Mouse (Mus musculus): Measurements from ENCODE around the gene Fbrsl1. TPM values are rescaled to one million over a fixed set of nuclear protein-coding genes. Genes with fewer than 3 reads are reported as not detected.

Gene Fbrsl1
- total RNA-seq, 2 experiments from 2014 or later, result 44.9 to 50.1 TPM

DNA sequence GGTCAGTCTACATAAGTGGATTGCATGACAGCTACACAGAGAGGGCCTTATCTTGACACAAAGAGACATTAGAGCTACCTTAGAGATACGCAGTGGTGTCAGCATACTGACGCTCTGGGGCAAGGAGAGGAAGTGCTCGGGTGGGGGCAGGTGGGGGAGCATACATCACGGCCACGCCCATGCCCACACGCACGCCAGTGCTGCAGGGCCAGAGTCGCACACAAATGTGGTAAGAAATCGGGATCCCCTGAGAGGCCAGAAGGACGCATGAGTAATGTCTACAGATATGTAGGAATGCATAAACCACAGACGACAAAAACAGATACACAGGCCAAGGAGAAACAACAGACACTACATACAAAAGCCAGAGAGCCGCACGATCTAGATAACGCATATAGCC is 35.3 kb downstream of the Fbrsl1 start:
- DNase-seq, result no peak

DNA sequence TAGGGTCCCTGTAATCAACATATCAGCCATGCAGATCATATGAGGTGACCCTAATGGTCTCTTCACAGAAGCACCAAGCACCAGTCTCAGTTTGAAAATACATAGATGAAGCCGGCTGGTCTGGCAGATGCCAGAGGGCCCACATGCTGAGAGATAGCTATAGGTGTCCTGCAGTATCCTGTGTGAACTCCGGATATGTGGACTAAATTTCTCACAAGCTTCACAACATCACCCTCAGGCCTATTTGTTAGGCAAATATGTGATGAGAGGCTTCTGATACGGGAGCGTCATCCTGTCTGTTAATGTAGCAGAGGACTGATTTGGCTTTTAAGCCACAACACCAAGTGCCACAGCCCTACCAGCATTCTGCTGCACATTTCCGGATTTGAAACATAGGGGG is 37.9 kb downstream of the Fbrsl1 start:
- no peak for DNase-seq

DNA sequence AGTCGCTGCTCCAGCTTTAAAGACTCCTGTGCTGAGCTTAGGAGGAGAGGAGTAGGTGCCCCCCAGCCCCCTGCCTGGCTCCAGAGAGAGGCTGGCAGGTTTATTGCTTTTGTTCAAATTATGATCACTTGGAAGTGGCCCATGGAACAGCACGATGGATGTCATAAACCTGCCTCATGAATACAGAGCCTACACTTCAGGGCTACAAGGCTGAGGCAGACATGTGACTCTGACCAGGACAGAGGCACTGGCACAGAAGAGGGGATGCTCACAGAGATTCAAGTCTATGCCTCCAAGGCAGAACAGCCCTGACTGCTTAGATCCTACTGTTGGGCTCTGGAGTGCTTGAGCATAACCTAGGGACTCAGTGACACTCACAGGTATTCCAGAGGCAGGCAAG is 39.3 kb downstream of the Fbrsl1 start:
- DNase-seq, result no peak

DNA sequence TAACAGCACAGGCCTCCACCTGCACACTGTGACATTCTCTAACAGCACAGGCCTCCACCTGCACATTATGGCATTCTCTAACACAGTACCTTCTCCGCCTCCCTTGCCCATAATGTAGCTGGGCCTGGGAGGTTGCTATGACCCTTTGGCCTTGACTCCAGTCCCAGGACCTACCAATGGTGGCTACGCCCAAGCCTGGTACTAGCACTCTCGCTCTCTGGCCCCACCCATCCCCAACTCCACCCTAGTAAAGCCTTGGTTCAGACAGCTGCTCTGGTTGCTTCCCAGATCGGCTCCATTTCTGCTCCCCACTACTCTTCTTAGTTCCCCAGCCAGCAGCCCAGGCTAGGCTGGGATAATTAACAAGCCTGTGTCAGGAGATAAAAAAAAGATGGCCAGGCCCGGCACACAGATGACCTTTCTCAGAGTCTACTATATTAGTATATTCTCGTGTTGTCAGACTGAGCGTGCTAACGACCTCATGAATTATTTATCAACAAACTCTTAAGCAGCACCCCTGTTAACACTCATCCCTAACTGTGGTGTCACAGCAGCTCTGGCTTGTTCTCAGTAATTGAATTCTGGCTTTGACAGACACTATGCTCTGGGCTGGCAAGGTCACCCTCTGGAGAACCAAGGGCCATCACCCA is 42.1 kb downstream of the Fbrsl1 start:
- DNase-seq, result no peak

DNA sequence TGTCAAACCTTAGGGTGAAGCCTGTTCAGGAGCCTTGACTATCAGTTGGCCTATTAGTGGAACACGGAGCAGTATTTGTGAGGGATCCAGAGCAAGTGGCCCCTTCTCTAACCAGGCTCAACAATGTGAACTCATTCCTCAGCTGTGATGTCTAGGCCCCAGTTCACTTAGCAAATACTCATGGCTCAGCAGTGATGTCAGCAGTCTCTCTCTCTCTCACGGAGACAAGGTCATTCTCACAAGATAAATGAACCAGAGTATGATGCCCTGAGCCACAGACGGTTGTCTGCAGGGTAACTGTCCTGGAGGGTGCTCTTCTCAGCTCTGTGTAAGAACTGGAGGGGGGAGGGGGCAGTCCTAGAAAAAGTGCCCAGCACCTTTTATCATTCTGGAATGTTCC is 44.4 kb downstream of the Fbrsl1 start:
- no peak for DNase-seq

DNA sequence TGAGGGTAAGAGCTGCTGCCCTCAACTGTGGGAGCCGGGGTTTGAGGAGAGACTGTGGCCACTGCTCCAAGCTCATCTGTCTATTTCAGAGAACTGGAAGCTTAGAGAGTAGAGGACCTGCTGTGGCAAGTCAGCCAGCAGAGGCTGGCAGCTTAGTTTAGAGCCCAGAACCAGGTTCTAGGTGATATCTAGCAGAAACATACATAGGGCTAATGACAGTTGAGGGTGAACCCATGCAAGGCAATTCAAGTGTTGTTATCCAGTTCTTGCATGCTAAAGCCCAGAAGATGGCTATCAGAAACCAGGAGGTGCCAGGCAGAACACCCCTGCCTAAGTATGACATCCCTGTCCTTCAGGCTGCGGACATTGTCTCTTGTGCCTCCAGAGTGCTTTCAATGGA is 45.7 kb downstream of the Fbrsl1 start:
- no peak for DNase-seq

DNA sequence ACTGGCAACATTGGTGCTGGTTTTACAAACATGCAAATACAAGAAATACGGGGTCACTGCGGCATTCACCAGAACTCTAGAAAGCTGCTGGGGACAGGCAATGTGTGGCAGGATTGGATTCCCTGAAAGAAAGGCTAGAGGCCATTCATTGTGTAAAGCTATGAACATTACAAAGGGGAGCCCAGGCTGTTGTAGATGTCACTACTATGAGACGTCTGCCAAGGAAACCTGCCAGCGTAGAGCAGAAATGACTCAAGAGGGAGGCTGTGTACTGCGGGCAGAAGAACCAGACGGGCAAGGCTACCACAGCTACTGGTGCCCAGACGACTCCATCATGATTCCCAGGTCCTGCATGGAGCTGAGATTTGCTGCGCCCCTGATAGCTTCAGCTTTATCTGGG is 47.2 kb downstream of the Fbrsl1 start:
- DNase-seq, result no peak

DNA sequence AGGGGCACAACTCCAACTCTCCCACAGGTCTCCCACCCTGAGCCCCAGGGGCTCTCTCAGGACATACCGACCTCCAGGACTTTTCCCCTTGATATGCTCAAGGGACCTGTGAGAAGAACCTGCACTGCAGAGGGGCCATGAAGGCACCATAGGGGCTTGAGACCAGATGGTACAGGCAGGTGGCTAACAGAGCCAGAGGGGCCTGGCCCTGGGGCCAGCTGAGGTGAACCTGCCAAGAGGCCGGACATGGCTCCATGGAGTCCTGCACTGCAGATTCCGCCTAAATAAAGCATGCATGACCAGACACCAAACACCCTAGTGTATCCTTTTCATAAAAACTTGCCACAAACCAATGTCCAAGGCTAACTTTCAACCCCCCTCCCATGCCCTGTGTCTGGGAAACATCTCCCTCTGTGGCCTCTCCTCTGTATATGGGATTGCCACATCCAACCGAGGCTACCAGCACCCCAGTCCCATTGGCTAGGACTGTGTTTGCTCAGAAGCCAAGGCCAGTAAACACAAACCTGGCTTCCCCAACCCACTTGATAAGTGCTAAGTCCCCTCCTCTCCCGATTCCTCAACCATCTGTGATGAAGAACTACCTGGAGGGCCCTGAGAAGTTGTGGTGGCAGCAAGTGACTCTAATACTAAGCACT is 53.2 kb downstream of the Fbrsl1 start:
- DNase-seq, result no peak

DNA sequence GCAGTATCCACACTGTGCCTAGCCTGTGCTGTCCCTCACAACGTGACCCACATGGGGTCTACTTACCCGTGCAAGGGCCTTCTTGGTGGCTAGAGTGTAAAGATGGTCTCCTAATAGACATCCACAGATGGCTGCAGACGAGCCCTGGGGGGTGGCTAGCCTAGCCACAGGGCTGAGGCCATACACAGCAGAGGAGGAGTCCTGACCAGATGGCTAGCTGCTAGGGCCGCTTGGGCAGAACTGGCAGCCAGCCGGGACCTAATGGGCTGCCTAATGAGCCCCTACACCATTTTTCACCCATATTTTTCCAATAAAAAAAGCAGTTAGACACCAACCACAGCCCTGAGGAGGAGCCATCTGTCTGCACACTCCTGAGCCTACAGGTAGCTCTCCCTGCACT is 55.6 kb downstream of the Fbrsl1 start:
- DNase-seq, result no peak

DNA sequence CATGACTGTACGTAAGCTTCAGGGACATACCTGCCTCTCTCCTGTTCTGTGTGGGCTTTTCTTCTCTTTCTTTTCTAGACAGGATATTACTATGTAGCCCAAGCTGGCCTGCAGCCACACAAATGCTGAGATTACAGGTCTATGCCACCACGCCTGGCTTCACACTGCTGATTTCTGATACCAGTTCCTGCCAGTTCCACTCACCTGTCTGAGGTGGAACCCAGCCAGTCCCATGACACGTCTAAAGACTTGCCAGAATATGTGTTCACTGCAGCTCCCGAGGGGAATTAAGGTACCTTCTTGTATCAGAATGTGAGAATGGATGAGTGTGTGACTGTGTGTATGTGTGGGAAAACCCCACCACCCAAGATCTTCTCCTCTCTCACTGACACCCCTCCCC is 57.7 kb downstream of the Fbrsl1 start:
- no peak for DNase-seq

DNA sequence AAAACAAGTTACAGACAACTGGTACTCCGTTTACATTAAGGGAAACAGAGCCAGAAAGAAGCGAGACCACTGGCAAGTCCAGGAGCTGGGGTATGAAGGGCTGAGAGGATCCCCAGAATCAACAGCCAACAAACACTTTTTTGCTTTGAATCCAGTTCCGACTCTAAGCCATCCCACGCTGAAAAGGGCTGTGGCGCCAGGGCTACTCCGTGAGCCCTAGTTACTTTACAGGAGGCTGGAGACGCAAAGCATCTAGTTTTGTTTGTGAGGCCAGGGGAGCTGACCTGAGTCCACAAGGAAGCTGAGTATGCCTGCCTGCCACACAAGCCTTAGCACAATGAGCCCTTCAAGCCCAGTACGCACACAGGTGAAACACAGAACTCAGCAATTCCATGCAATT is 61.0 kb downstream of the Fbrsl1 start:
- no peak for DNase-seq

DNA sequence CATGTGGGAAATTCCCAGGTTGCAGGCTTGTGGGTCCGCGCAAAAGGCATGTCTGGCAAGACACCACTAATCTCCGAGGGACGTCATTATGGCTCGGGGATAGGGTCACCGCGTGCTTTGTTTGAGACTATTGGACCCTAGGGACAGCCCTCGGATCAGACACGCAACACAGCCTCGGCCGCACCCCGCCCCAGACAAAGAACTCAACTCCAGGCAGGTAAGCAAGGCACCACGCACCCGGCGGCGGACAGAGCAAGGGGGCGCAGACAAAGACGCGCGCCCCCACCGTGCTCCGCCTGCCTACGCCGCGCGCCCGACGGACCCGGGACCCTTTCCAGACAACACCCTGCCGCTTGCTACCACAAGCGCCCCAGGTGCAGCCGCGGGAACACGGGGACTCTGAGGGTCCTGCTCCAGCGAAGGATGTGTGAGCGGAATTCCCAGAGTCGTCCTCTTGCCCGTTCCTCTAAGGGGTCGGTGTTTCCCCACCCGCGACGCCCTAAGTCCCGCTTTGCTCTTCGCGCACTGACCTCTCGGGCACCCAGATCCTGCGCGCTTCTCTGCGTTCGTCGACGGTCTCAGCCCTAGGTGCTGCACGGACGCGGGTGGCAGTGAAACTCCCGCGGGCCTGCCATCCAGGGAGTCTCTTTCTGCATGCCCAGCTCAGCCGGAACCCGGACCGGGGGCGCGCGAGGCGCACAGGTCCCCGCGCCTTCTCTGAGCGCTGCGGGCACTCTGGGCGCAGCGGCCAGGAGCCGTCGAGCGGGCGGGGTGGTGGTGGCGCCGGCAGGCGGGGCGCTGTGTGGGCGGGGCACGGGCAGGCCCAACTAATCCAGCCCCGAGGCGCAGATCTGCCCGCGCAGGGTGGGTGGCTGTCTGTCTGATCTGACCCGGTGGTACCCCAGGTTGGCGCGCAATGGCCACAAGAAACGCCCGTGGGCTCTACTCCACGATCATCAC is 61.7 kb downstream of the Fbrsl1 start:
- peak; percentile 73 to 78 for DNase-seq

DNA sequence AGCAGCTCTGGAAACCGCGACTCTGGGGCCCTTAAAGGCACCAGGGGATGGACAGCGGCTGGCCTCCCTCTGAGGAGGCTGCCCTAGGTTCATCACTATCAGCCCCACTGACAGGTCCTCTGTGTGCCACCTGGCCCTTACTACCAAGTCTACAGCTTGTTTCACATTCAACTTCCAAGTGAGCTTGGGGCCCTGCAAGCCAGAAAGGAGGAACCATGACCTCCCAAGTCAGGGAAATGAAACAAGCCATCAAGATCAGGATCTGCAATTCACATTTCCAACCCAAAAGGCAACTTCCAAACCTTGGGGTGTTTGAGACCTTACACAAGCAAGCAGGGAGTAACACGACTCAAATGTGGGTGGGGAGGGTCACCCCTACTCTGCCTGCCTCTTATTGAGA is 63.0 kb downstream of the Fbrsl1 start:
- no peak for DNase-seq

DNA sequence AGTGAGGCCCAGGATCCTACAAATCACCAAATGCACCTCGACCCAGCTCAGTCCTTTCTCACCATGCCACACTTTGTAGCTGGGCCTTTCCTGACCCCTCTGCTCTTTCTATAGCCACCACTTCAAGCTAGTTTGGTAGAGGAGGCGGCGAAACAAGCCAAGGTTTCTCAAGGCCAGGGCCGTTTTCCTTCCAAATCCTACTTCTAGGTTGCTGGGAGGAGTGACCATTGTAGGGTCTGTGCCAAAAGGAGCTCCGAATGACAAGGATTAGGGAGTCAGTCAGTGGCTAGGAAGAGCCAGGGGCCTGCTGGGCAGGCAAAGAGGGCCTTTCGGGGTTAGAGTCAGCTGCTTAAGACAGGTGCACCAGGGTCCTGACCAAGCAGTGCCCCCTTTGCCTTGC is 63.8 kb downstream of the Fbrsl1 start:
- DNase-seq, result no peak

DNA sequence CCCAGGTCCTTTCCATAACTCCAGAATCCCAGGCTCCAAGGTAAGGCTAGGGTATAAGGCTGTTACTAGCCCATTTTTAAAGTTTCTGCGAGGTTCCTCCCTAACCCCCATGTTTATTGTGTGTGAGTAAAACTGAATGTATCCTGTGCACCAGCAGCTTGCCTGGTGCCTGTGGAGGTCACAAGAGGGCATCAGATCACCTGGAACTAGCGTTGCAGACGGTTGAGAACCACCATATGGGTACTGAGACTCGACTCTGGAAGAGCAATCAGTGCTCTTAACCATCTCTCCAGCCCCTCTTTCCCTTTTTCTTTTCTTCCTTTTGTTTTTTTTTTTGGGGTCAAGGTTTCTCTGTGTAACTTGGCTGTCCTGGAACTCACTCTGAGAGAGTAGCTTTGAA is 68.5 kb downstream of the Fbrsl1 start:
- DNase-seq, result no peak

DNA sequence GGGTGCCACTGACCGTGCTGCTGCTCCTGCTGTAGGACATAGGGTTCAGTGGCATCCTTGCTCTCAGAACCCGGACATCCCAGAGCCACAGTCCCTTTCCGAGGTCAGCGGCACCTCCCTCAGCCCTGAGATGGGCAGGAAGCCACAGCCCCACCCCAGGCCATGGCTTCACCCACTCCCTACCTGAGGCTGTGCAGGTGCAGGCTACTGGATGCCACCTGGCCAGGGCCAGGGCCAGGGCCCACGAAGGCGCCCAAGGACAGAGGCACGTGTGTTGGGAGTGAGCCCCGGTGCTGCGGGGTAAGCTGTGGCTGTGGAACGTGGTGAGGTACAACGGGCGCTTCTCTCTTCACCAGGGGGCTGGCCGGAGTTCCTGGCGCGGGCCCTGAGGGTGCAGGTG is 69.2 kb downstream of the Fbrsl1 start:
- DNase-seq, result no peak

DNA sequence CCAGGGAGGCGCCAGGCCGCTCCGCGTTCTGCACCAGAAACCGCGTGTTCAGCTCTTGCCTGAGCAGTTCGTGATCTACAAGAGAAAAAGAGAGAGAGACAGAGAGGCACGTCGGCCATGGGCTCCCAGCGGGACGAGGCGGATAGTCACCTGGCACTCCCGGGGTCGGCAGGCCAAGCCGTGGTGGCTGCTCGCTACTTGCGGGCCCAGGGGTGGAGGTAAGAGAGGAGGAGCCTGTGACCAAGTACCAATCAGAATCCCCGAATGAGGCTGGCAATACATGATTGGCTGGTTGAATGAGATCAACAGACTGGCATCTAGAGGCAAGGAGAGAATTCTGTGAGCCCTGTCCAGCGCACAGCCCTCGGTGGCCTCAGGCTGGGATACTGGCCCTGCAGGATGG is 70.1 kb downstream of the Fbrsl1 start:
- no peak for DNase-seq

DNA sequence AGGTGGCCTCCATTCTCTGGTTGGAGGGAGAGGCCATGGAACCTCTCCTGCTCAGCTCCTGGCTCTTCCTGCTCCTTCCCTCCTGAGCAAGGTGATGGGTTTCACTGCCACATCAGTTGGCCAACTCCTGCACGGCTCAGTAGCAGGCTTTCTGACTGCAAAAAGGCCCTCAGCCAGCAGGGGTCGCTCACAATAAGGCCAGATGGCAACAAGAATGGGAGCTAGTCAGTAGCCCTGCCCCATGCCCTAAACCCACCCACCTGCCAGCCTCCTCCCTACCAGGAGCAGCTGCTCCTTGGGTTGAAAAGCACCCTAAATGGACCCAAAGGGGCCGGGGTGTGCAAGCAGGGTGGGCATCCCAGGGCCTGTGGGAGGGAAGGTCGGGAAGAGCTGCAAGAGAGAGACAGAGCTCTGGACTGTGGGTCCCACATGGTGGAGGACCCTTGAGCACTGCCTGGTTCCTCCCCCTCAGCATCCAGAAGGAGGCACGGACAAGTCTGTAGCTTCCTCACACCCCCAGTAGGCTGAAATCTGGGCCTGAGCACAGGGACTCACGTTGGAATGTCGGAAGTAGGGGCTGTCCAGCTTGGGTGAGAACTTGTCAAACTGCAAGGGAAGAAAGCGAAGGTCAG is 71.4 kb downstream of the Fbrsl1 start:
- DNase-seq, result peak; percentile 47 to 87

DNA sequence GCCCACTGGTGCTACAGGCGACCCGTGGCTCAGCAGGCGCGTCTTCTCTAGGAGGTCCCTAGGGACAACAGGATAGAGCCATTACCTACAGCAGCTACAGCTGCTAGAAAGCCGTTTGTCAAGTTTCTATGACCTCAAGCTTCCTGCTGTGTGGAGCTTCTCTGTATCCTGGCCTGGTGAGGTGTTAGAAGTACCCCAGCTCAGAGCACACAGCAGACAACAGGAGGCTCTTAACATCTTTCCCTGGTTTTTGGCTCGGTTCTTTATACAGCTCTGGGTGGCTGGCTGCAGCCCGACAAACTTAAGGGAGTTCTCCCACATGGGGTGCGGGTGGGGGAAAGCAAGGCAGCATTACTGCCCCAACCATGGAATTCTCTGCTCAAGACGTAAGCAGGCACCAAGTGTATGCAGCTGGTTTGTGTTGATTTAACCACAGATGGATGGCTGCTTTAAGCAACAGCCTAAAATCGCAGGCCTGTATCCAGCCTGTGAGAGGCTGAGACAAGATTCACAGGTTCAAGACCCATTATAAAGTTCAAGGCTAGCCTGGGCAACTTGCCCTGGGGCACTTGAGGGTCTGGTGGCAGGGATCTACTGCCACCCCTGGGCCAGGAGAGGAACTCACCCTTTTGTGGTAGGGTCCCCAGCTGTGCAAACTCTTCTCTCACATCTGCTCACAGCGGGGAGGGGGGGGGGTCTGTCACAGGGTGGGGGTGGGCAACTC is 84.3 kb downstream of the Fbrsl1 start:
- DNase-seq, result no peak

DNA sequence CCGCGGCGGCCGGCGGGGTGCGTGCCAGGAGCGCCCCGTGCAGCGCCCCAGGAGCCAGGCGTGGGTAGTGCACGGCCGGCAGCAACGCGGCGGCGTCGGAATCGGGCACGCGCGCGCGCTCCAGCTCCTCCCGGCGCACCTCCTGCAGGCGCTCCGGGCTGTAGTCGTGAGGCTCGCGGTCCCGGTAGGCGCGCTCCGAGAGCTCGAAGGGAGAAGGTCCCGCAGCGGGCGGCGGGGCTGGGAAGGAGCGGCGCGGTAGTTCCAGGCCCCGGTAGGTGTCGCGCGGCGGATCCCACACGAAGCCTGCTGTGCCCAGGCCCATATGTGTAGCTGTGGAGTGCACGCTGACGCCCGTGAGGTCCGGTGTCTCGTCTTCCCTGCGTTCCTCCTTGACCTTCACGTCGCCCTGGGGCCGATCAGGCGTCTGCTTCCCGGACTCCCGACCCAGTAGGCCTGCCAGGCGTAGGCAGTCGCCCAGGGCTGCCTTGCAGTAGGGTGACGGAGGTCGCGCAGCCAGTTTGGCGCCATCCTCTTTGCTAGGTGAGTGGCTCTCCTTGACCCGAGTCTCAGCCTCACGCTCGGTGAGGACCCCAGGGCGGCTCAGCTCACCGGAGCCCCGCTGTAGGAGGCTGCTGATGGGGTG is 85.0 kb downstream of the Fbrsl1 start:
- peak; percentile 72 to 75 for DNase-seq

DNA sequence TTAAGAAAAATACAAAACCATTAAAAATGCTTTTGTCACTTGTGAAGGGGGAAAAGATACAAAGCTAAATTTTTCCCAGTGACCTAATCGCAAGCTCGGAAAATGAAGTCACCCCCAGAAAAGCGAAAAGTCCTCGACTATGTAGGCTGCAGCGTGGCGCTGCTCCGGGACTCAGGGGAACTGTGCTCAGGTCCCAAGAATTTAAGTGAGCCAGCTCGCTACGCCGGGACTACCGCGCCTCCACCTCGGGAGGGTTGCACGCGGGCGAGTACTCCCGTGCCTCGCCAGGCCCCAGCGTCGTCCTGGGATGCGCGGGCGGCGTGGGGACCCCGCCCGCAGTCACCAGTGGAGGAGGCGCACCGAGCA is 85.5 kb downstream of the Fbrsl1 start:
- no peak for DNase-seq

DNA sequence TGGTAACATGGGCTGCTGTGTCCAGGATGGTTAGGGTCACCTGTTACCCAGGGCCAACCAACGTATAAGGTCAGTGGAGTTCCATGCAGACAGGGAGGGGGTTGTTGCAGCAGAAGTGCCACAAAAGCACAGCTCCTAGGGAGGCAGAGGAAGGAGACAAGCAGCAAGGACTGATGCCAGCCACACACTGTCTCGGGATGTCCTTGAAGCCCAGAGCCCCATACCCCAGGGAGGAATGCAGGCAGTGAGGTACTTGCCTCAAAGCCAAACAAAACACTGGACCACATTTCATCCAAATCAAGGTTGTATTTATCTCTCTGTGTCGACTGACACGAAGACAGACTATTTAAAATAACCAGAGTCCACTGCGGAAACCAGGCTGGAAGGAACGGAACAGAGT is 86.8 kb downstream of the Fbrsl1 start:
- DNase-seq, result no peak

Measured in heart, adult 18-20 months (tissue).